Mouse (Mus musculus): ENCODE results near the gene Capg. TPM values are rescaled to one million over a fixed set of nuclear protein-coding genes. Genes with fewer than 3 reads are reported as not detected.

Gene Capg
- polyA plus RNA-seq, 1 experiment from 2014 or later = 75.8 TPM

DNA sequence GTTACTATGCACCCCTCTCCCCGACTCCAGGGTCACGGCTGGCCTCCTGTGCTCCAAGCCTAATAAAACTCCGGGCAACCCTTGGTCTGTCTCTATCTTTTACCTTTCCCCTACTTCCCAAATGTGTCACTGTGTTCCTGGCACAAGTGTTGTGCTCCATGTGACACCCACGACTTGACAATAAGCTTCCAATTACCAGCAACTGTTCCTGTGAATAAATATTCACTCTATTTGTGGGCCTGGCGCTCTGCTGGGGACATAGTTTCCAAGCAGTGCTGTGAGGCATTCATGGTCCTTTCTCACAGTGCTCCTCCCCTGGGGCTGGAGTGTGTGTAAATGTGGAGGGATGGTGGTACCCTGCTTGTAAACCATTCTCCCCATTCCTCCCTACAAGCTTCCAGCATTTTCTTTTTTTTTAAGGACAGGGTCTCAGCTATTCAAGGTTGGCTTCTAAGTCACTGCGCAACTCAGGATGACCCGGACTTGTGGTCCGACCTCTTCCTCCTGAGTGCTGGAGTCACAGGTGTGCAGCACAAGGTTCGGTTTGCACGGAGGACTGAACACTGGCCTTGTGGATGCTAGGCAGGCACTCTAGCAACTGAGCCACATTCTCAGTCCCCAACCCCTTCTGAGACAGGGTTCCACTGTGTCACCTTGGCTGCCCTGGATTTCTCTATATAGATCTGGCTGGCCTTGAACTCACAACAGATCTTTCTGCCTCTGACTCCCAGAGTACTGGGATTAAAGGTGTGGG, 26.6 kb downstream of the Capg start:
- ATAC-seq (ENCODE audit: low read depth) = no peak
- H3K27ac ChIP-seq (ENCODE audit: low read length) = no peak overlapping the region
- H3K27me3 ChIP-seq (ENCODE audit: control insufficient read depth, insufficient read depth, low read depth, low read length) = no peaks in the 10 kb centered on the region
- H3K9ac ChIP-seq (ENCODE audit: low read length) = no peak overlapping the region
- no peak overlapping the region for H3K4me2 ChIP-seq (ENCODE audit: low read depth, low read length)
- H3K4me3 ChIP-seq (ENCODE audit: low read length) = no peak overlapping the region
- no peaks in the 10 kb centered on the region for H3K4me1 ChIP-seq (replicated peaks; ENCODE audit: control insufficient read depth, insufficient read depth, low read length)
- 87% methylated on average over 10 of the region's 10 CpGs for WGBS
- no peaks in the 10 kb centered on the region for H3K9me3 ChIP-seq (ENCODE audit: control insufficient read depth, low read length)
- H3K36me3 ChIP-seq (ENCODE audit: control insufficient read depth, insufficient read depth, low read length) = peaks cover 7% of the 10 kb centered on the region; the same call in 1 of the 2 replicates

- no peaks in the 10 kb centered on the region for H3K27me3 ChIP-seq (ENCODE audit: control insufficient read depth, insufficient read depth, low read depth, low read length)
- no peak overlapping the region for H3K4me2 ChIP-seq (ENCODE audit: low read depth, low read length)
- H3K4me1 ChIP-seq (replicated peaks; ENCODE audit: control insufficient read depth, insufficient read depth, low read length) = no peaks in the 10 kb centered on the region
- H3K36me3 ChIP-seq (ENCODE audit: control insufficient read depth, insufficient read depth, low read length) = peaks cover 7% of the 10 kb centered on the region; the same call in 1 of the 2 replicates
- H3K4me3 ChIP-seq (ENCODE audit: low read length) = no peak overlapping the region
- no peaks in the 10 kb centered on the region for H3K9me3 ChIP-seq (ENCODE audit: control insufficient read depth, low read length)
- no peak for ATAC-seq (ENCODE audit: low read depth)
- no peak overlapping the region for H3K27ac ChIP-seq (ENCODE audit: low read length)
- 24% methylated on average over 3 of the region's 3 CpGs for WGBS
- no peak overlapping the region for H3K9ac ChIP-seq (ENCODE audit: low read length)
Measured at GRCm38 (mm10) chr6:72571826-72572225, 27.6 kb downstream of the Capg start.

- no peak overlapping the region for H3K4me2 ChIP-seq (ENCODE audit: low read depth, low read length)
- H3K4me3 ChIP-seq (ENCODE audit: low read length) = no peak overlapping the region
- H3K27ac ChIP-seq (ENCODE audit: low read length) = no peak overlapping the region
- WGBS = 85% methylated on average over 3 of the region's 3 CpGs
- no peak overlapping the region for H3K9ac ChIP-seq (ENCODE audit: low read length)
- no peaks in the 10 kb centered on the region for H3K9me3 ChIP-seq (ENCODE audit: control insufficient read depth, low read length)
- ATAC-seq (ENCODE audit: low read depth) = no peak
- no peaks in the 10 kb centered on the region for H3K27me3 ChIP-seq (ENCODE audit: control insufficient read depth, insufficient read depth, low read depth, low read length)
- H3K36me3 ChIP-seq (ENCODE audit: control insufficient read depth, insufficient read depth, low read length) = 0 out of 2 replicates have a peak, but pooled peaks cover 4% of the 10 kb centered on the region
- H3K4me1 ChIP-seq (replicated peaks; ENCODE audit: control insufficient read depth, insufficient read depth, low read length) = no peaks in the 10 kb centered on the region
Measured at GRCm38 (mm10) chr6:72576041-72576440, 31.9 kb downstream of the Capg start.

- WGBS = 74% methylated on average over 11 of the region's 11 CpGs
- Histone ChIP-seq H3K36me3 (ENCODE audit: control insufficient read depth, insufficient read depth, low read length) (no peaks in the 10 kb centered on the region; the same call in 1 of the 2 replicates), H3K9me3 (ENCODE audit: control insufficient read depth, low read length) (no peaks in the 10 kb centered on the region), H3K27ac (ENCODE audit: low read length) (no peak overlapping the region), H3K4me2 (ENCODE audit: low read depth, low read length) (no peak overlapping the region), H3K4me3 (ENCODE audit: low read length) (no peak overlapping the region), H3K27me3 (ENCODE audit: control insufficient read depth, insufficient read depth, low read depth, low read length) (no peaks in the 10 kb centered on the region), H3K9ac (ENCODE audit: low read length) (no peak overlapping the region), H3K4me1 (replicated peaks; ENCODE audit: control insufficient read depth, insufficient read depth, low read length) (no peaks in the 10 kb centered on the region)
- no peak for ATAC-seq (ENCODE audit: low read depth)
Measured at GRCm38 (mm10) chr6:72581625-72582382, 37.6 kb downstream of the Capg start.

GRCm38 (mm10) chr6:72583211-72583839, 39.1 kb downstream of the Capg start:
- Histone ChIP-seq H3K4me1 (replicated peaks; ENCODE audit: control insufficient read depth, insufficient read depth, low read length) (no peaks in the 10 kb centered on the region), H3K27me3 (ENCODE audit: control insufficient read depth, insufficient read depth, low read depth, low read length) (no peaks in the 10 kb centered on the region), H3K4me2 (ENCODE audit: low read depth, low read length) (no peak overlapping the region), H3K4me3 (ENCODE audit: low read length) (no peak overlapping the region), H3K9ac (ENCODE audit: low read length) (no peak overlapping the region), H3K36me3 (ENCODE audit: control insufficient read depth, insufficient read depth, low read length) (peaks cover 3% of the 10 kb centered on the region; the same call in 1 of the 2 replicates), H3K9me3 (ENCODE audit: control insufficient read depth, low read length) (no peaks in the 10 kb centered on the region), H3K27ac (ENCODE audit: low read length) (no peak overlapping the region)
- no peak for ATAC-seq (ENCODE audit: low read depth)
- 81% methylated on average over 4 of the region's 4 CpGs for WGBS

DNA sequence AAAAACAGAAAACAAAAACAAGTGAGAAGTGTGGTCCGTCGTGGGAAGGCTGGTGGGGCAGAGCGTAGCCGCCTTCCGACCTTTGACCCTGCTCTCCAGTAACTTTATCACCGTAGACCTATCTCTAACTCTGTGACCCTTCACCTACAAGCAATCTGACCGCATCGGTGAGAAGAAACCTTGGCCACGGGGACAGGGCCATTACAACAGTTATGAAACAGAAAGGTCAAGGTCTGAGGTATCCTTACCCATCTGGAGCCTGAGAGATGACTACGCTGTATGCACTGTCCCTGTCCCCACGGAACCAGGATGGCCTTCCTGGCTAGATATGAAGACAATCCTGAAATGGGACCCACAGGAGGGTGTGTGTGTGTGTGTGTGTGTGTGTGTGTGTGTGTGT, 40.0 kb downstream of the Capg start:
- ATAC-seq (ENCODE audit: low read depth) = no peak

DNA sequence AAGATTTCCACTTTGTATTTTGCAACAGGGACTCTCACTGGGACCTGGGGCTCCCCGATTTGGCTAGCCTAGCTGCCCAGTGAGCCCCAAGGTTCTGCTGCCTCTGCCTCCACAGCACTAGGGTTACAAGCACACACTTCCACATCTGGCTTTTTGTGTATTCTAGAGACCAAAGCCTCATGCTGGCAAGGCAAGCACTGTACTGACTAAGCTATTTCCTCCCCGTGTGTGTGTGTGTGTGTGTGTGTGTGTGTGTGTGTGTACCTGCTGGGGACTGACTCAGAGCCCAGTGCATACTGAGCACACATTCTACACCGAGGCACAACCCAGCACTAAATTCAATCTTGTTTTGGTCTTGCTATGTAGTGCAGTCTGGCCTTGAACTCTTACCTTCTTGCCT, 42.5 kb downstream of the Capg start:
- Histone ChIP-seq H3K27ac (ENCODE audit: low read length) (no peak overlapping the region), H3K4me3 (ENCODE audit: low read length) (no peak overlapping the region)
- WGBS = 77% methylated on average over 3 of the region's 3 CpGs

More for the DNA sequence above, 40.0 kb downstream of the Capg start:
- no peak overlapping the region for H3K4me2 ChIP-seq (ENCODE audit: low read depth, low read length)
- H3K4me3 ChIP-seq (ENCODE audit: low read length) = no peak overlapping the region
- WGBS = 67% methylated on average over 11 of the region's 11 CpGs
- H3K27ac ChIP-seq (ENCODE audit: low read length) = no peak overlapping the region
- peaks cover 3% of the 10 kb centered on the region; the same call in 1 of the 2 replicates for H3K36me3 ChIP-seq (ENCODE audit: control insufficient read depth, insufficient read depth, low read length)
- H3K9ac ChIP-seq (ENCODE audit: low read length) = no peak overlapping the region
- no peaks in the 10 kb centered on the region for H3K9me3 ChIP-seq (ENCODE audit: control insufficient read depth, low read length)
- no peaks in the 10 kb centered on the region for H3K4me1 ChIP-seq (replicated peaks; ENCODE audit: control insufficient read depth, insufficient read depth, low read length)
- H3K27me3 ChIP-seq (ENCODE audit: control insufficient read depth, insufficient read depth, low read depth, low read length) = no peaks in the 10 kb centered on the region

DNA sequence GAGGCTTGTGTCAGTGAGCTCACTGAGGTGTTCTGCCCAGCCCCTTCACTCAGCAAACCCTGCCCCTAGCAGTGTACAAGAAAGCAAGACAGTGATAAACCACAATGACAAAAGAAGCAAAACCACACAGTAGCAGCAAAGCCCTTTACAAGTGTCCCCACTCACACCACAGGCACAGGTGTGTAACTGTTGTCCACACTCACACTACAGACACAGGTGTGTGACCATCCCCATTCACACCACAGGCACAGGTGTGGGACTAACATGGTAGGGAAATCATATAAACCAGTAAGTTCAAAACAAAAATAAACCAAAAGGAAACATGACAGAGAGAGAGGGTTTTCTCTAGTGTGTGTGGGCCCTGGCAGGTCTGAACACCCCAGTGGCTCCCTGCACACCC, 44.1 kb downstream of the Capg start:
- H3K27me3 ChIP-seq (ENCODE audit: control insufficient read depth, insufficient read depth, low read depth, low read length) = no peaks in the 10 kb centered on the region

More for the DNA sequence above, 42.5 kb downstream of the Capg start:
- Histone ChIP-seq H3K4me2 (ENCODE audit: low read depth, low read length) (no peak overlapping the region), H3K4me1 (replicated peaks; ENCODE audit: control insufficient read depth, insufficient read depth, low read length) (no peaks in the 10 kb centered on the region), H3K9me3 (ENCODE audit: control insufficient read depth, low read length) (no peaks in the 10 kb centered on the region), H3K27me3 (ENCODE audit: control insufficient read depth, insufficient read depth, low read depth, low read length) (no peaks in the 10 kb centered on the region), H3K9ac (ENCODE audit: low read length) (no peak overlapping the region), H3K36me3 (ENCODE audit: control insufficient read depth, insufficient read depth, low read length) (peaks cover 3% of the 10 kb centered on the region; the same call in 1 of the 2 replicates)
- no peak for ATAC-seq (ENCODE audit: low read depth)

DNA sequence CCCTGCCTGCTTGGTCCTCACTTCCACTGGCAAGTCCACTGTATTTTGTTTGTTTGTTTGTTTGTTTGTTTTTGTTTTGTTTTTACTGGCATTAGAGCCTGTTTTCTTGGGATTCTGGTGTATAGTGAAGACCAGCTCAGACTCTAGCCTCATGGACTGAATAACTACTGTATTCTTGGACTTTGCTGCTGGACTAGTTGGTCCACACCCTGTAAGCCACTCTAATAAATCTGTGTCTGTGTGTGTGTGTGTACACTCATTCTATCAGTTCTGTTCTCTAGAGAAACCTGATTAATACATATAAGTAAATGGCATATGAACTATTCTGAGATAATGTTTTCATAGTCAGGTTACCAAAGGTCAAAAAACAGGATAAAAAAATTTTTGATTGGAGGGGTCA, 45.9 kb downstream of the Capg start:
- Histone ChIP-seq H3K27ac (ENCODE audit: low read length) (no peak overlapping the region), H3K4me2 (ENCODE audit: low read depth, low read length) (no peak overlapping the region), H3K4me3 (ENCODE audit: low read length) (no peak overlapping the region), H3K36me3 (ENCODE audit: control insufficient read depth, insufficient read depth, low read length) (peaks cover 3% of the 10 kb centered on the region; the same call in 1 of the 2 replicates), H3K9me3 (ENCODE audit: control insufficient read depth, low read length) (no peaks in the 10 kb centered on the region), H3K9ac (ENCODE audit: low read length) (no peak overlapping the region), H3K4me1 (replicated peaks; ENCODE audit: control insufficient read depth, insufficient read depth, low read length) (no peaks in the 10 kb centered on the region), H3K27me3 (ENCODE audit: control insufficient read depth, insufficient read depth, low read depth, low read length) (no peaks in the 10 kb centered on the region)
- ATAC-seq (ENCODE audit: low read depth) = no peak

More for the DNA sequence above, 44.1 kb downstream of the Capg start:
- no peaks in the 10 kb centered on the region for H3K4me1 ChIP-seq (replicated peaks; ENCODE audit: control insufficient read depth, insufficient read depth, low read length)
- H3K4me2 ChIP-seq (ENCODE audit: low read depth, low read length) = no peak overlapping the region
- no peak overlapping the region for H3K9ac ChIP-seq (ENCODE audit: low read length)
- H3K4me3 ChIP-seq (ENCODE audit: low read length) = no peak overlapping the region
- H3K27ac ChIP-seq (ENCODE audit: low read length) = no peak overlapping the region
- no peaks in the 10 kb centered on the region for H3K9me3 ChIP-seq (ENCODE audit: control insufficient read depth, low read length)
- no peak for ATAC-seq (ENCODE audit: low read depth)
- peaks cover 3% of the 10 kb centered on the region; the same call in 1 of the 2 replicates for H3K36me3 ChIP-seq (ENCODE audit: control insufficient read depth, insufficient read depth, low read length)

Data from lung, embryonic 16.5 days (tissue).